Mouse (Mus musculus) ES-E14 (cell line): Measurements from ENCODE around the gene 2410004P03Rik. TPM values are rescaled to one million over a fixed set of nuclear protein-coding genes. Genes with fewer than 3 reads are reported as not detected.
A peak's percentile ranks its signal among the peaks of the same experiment; 100 is the strongest.

Source experiments
- DNase-seq: peaks from one replicate; pipeline ENCODE4 v3.0.0-alpha.2; 2013; ENCODE audit warnings: low read depth, low spot score
- H3K27ac ChIP-seq: 2 replicates; pipeline ENCODE4 v1.5.1; 2012; ENCODE audit warnings: low read depth, mild to moderate bottlenecking, low read length, moderate library complexity, mixed read lengths; ENCODE audit not compliant: poor library complexity, insufficient read depth, severe bottlenecking
- H3K36me3 ChIP-seq: 2 replicates; pipeline ENCODE4 v1.6.1; 2012; ENCODE audit warnings: mild to moderate bottlenecking, low read length, moderate library complexity, mixed read lengths; ENCODE audit not compliant: control insufficient read depth, poor library complexity, insufficient read depth, severe bottlenecking
- H3K4me1 ChIP-seq, 2 experiments: fragments of 150-350 bp in 1 of 2; sonication (generic) in 1 of 2; 2 replicates each; pipeline ENCODE4 v1.6.1; 2012; ENCODE audit warnings: low read length in 2 of 2, mild to moderate bottlenecking in 1 of 2, mixed read lengths in 1 of 2; ENCODE audit not compliant: control insufficient read depth in 2 of 2, insufficient read depth in 2 of 2, poor library complexity in 1 of 2
- H3K4me3 ChIP-seq, 2 experiments: fragments of 150-350 bp in 1 of 2; sonication (generic) in 1 of 2; 2 replicates each; pipeline ENCODE4 v1.5.1; 2012; ENCODE audit warnings: low read length in 2 of 2, low read depth in 1 of 2, mild to moderate bottlenecking in 1 of 2, mixed read lengths in 1 of 2; ENCODE audit not compliant: insufficient read depth in 1 of 2, poor library complexity in 1 of 2, severe bottlenecking in 1 of 2
- H3K9ac ChIP-seq: 2 replicates; pipeline ENCODE4 v1.6.1; 2012; ENCODE audit warnings: low read depth, mild to moderate bottlenecking, low read length, mixed read lengths; ENCODE audit not compliant: poor library complexity, insufficient read depth, severe bottlenecking
- H3K9me3 ChIP-seq: fragments of 150-350 bp; sonication (generic); 2 replicates; pipeline ENCODE4 v1.6.1; 2012; ENCODE audit warnings: low read depth, mild to moderate bottlenecking, low read length; ENCODE audit not compliant: control insufficient read depth, insufficient read depth
- CHD2 ChIP-seq: IDR thresholded peaks from 2 replicates; pipeline ENCODE4 v1.6.1; 2014; ENCODE audit warnings: mild to moderate bottlenecking, low read depth, low read length, inconsistent platforms
- HCFC1 ChIP-seq: IDR thresholded peaks from 2 replicates; pipeline ENCODE4 v1.6.1; 2012; ENCODE audit warnings: low read length, inconsistent platforms, borderline replicate concordance; ENCODE audit not compliant: insufficient read depth
- MAFK ChIP-seq: IDR thresholded peaks from 2 replicates; pipeline ENCODE4 v1.6.1; 2014; ENCODE audit warnings: mild to moderate bottlenecking, low read depth, low read length, inconsistent platforms; ENCODE audit not compliant: insufficient read depth
- ZC3H11A ChIP-seq: IDR thresholded peaks from 2 replicates; pipeline ENCODE4 v1.6.1; 2012; ENCODE audit warnings: low read depth, mild to moderate bottlenecking, inconsistent platforms, low read length, borderline replicate concordance
- ZNF384 ChIP-seq: IDR thresholded peaks from 2 replicates; pipeline ENCODE4 v1.6.1; 2012; ENCODE audit warnings: low read depth, low read length, inconsistent platforms
- in situ Hi-C, 2 experiments: fragments of 600-800 bp; cut with MboI; formaldehyde crosslinking; loops; one replicate each; pipeline ENCODE4 v1.15.1; 2025; ENCODE audit warnings: low sequenced_read_pairs in 2 of 2, inconsistent platforms in 1 of 2; ENCODE audit not compliant: unreplicated experiment in 2 of 2
- total RNA-seq: library from RNA; depleted of rRNA; stranded (reverse); fragments of 300-350 nt; gene quantifications from 2 replicates; pipeline ENCODE4 v1.2.3, GENCODE M21; 2012; rRNA removed

The 2410004P03Rik gene
- total RNA-seq, 1 experiment, result 0.40 TPM

GRCm38 (mm10) chr12:16985778-16986177, 25.7 kb downstream of the 2410004P03Rik start:
- H3K4me1 ChIP-seq, result no peaks in the 10 kb centered on the region
- no peak overlapping the region for H3K4me3 ChIP-seq
- H3K27ac ChIP-seq, result no peak overlapping the region
- no peak overlapping the region for H3K9ac ChIP-seq
- no peak for DNase-seq
- H3K9me3 ChIP-seq, result no peaks in the 10 kb centered on the region
- no peak for TF ChIP-seq ZC3H11A
- no peak for TF ChIP-seq CHD2
- no peak for TF ChIP-seq ZNF384
- TF ChIP-seq MAFK, result no peak
- TF ChIP-seq HCFC1, result no peak
- peaks cover 7% of the 10 kb centered on the region for H3K36me3 ChIP-seq
- in situ Hi-C loops, result loop anchor here in 1 of 2 experiments (10.0 kb wide), 1 partner anchor 81 kb away; no protein-coding TSS in a partner anchor

GRCm38 (mm10) chr12:16977120-16977519, 34.4 kb downstream of the 2410004P03Rik start:
- Histone ChIP-seq H3K9ac (no peak overlapping the region), H3K9me3 (no peaks in the 10 kb centered on the region), H3K36me3 (peaks cover 7% of the 10 kb centered on the region), H3K4me3 (no peak overlapping the region), H3K4me1 (no peaks in the 10 kb centered on the region), H3K27ac (no peak overlapping the region)
- no peak for DNase-seq
- TF ChIP-seq CHD2 (no peak), MAFK (peak; percentile 77)
- in situ Hi-C loops, result loop anchor here in 1 of 2 experiments (5.0 kb wide), 1 partner anchor 50 kb away; no protein-coding TSS in a partner anchor

GRCm38 (mm10) chr12:16966811-16967210, 44.7 kb downstream of the 2410004P03Rik start:
- Histone ChIP-seq H3K4me1 (no peaks in the 10 kb centered on the region), H3K9ac (no peak overlapping the region), H3K4me3 (no peak overlapping the region), H3K27ac (no peak overlapping the region), H3K9me3 (no peaks in the 10 kb centered on the region), H3K36me3 (no peaks in the 10 kb centered on the region; the same call in 1 of the 2 replicates)
- TF ChIP-seq CHD2 (no peak), MAFK (no peak), HCFC1 (no peak), ZC3H11A (no peak), ZNF384 (no peak)
- no peak for DNase-seq
- in situ Hi-C loops, result no loop called here

- DNase-seq, result no peak
- Histone ChIP-seq H3K9ac (no peak overlapping the region), H3K9me3 (no peaks in the 10 kb centered on the region), H3K27ac (no peak overlapping the region), H3K4me3 (no peak overlapping the region), H3K36me3 (peaks cover 3% of the 10 kb centered on the region), H3K4me1 (no peaks in the 10 kb centered on the region)
- in situ Hi-C loops, result no loop called here
- no peak for TF ChIP-seq ZNF384
- no peak for TF ChIP-seq CHD2
These were observed 48.2 kb downstream of the 2410004P03Rik start for GRCm38 (mm10) chr12:16963354-16963753.

- peak; percentile 43 for DNase-seq
- H3K9ac ChIP-seq, result no peak overlapping the region
- in situ Hi-C loops, result no loop called here
- H3K36me3 ChIP-seq, result peaks cover 4% of the 10 kb centered on the region
- H3K27ac ChIP-seq, result no peak overlapping the region
- TF ChIP-seq ZNF384 (no peak), HCFC1 (no peak), CHD2 (no peak), ZC3H11A (no peak), MAFK (no peak)
- H3K4me3 ChIP-seq, result no peak overlapping the region
- no peaks in the 10 kb centered on the region for H3K4me1 ChIP-seq
- H3K9me3 ChIP-seq, result no peaks in the 10 kb centered on the region
These were observed 52.7 kb downstream of the 2410004P03Rik start for GRCm38 (mm10) chr12:16958851-16959250.

Other genes starting within 250 kb of the 2410004P03Rik start
- 3.2 TPM in 2 replicates for gene Greb1, start 210.8 kb downstream of the 2410004P03Rik start, total RNA-seq
- gene E2f6, start 200.8 kb downstream of the 2410004P03Rik start, total RNA-seq, result 10.5 and 12.0 TPM in 2 replicates
- 37.3 and 44.5 TPM in 2 replicates for gene Rock2, start 116.8 kb downstream of the 2410004P03Rik start, total RNA-seq
- 15.7 and 17.4 TPM in 2 replicates for gene Pqlc3, start 11.3 kb downstream of the 2410004P03Rik start, total RNA-seq
- 1.0 and 1.2 TPM in 2 replicates for gene Kcnf1, start 165.2 kb upstream of the 2410004P03Rik start, total RNA-seq